Comparison of ENCODE assay signal across 7 mouse cellular contexts in genomic region chr7:127259186-127259905, GRCm38 (mm10). TPM values are rescaled to one million over a fixed set of nuclear protein-coding genes. Genes with fewer than 3 reads are reported as not detected.
DNase-seq lines count a peak whose midpoint lies in the region; ATAC-seq lines count a peak whose summit lies in the region.

No protein-coding gene starts in this region.

- H3K27ac ChIP-seq in forebrain, embryonic 11.5 days (ENCODE audit: low read depth, low read length): no peak overlapping the region
- no peak overlapping the region for H3K27ac ChIP-seq in limb, embryonic 15.5 days

- H3K4me1 ChIP-seq in megakaryocyte, embryonic 14.5 days: peaks cover 83% of the 10 kb centered on the region
- H3K4me1 ChIP-seq in forebrain, embryonic 11.5 days (replicated peaks; ENCODE audit: control insufficient read depth, insufficient read depth, low read length): peaks cover 7% of the 10 kb centered on the region
- peaks cover 25% of the 10 kb centered on the region for H3K4me1 ChIP-seq in limb, embryonic 15.5 days

- no peak for DNase-seq in forebrain, embryonic 11.5 days (ENCODE audit: low spot score)
- no peak for DNase-seq in adrenal gland, postnatal 25 days
- no peak for DNase-seq in urinary bladder, postnatal 10 days (ENCODE audit: low spot score)
- DNase-seq in layer of hippocampus, adult 18-20 months (ENCODE audit: low spot score in 2 of 2): no peak

- WGBS in forebrain, embryonic 11.5 days: 73% methylated on average over 8 of the region's 8 CpGs
- WGBS in limb, embryonic 15.5 days: 65% methylated on average over 8 of the region's 8 CpGs

- peak overlapping the region; percentile 70 for H3K4me2 ChIP-seq in forebrain, embryonic 11.5 days (ENCODE audit: low read depth, low read length, severe bottlenecking)
- peak overlapping the region; percentile 73 for H3K4me2 ChIP-seq in limb, embryonic 15.5 days

- H3K9ac ChIP-seq in forebrain, embryonic 11.5 days (ENCODE audit: low read length): peak overlapping the region; percentile 70; the same call in 1 of the 2 replicates
- H3K9ac ChIP-seq in limb, embryonic 15.5 days: no peak overlapping the region

- no peaks in the 10 kb centered on the region for H3K9me3 ChIP-seq in megakaryocyte, embryonic 14.5 days
- no peaks in the 10 kb centered on the region for H3K9me3 ChIP-seq in forebrain, embryonic 11.5 days (ENCODE audit: control insufficient read depth, low read length)
- H3K9me3 ChIP-seq in limb, embryonic 15.5 days: no peaks in the 10 kb centered on the region

- H3K36me3 ChIP-seq in megakaryocyte, embryonic 14.5 days (replicated peaks; ENCODE audit: low read length): peaks cover 20% of the 10 kb centered on the region
- no peaks in the 10 kb centered on the region; the same call in 1 of the 2 replicates for H3K36me3 ChIP-seq in forebrain, embryonic 11.5 days (ENCODE audit: control insufficient read depth, insufficient read depth, low read length)
- H3K36me3 ChIP-seq in limb, embryonic 15.5 days: peaks cover 14% of the 10 kb centered on the region

- H3K27me3 ChIP-seq in megakaryocyte, embryonic 14.5 days (replicated peaks): no peaks in the 10 kb centered on the region
- no peaks in the 10 kb centered on the region for H3K27me3 ChIP-seq in forebrain, embryonic 11.5 days (ENCODE audit: control insufficient read depth, insufficient read depth, low read length)
- no peaks in the 10 kb centered on the region for H3K27me3 ChIP-seq in limb, embryonic 15.5 days

- ATAC-seq in megakaryocyte, adult 5-6 weeks (ENCODE audit: poor library complexity, severe bottlenecking): no peak
- ATAC-seq in forebrain, embryonic 11.5 days (replicated peaks; ENCODE audit: low FRiP score): no peak
- ATAC-seq in limb, embryonic 15.5 days (ENCODE audit: insufficient number of reproducible peaks, low FRiP score, low TSS enrichment, low read depth): no peak

- peak overlapping the region; percentile 65 for H3K4me3 ChIP-seq in megakaryocyte, embryonic 14.5 days (replicated peaks)
- H3K4me3 ChIP-seq in forebrain, embryonic 11.5 days (ENCODE audit: low read depth, low read length): peak overlapping the region; percentile 68
- H3K4me3 ChIP-seq in limb, embryonic 15.5 days: peak overlapping the region; percentile 60

RNA-seq across cellular contexts. Expression of gene Dctpp1, which starts 1.2 kb away (rescaled TPM):
- 65.3 and 143 TPM in 2 replicates for polyA plus RNA-seq in megakaryocyte, embryonic 14.5 days (2012; ENCODE audit: insufficient read depth, low replicate concordance)
- total RNA-seq in megakaryocyte, adult 5-6 weeks (2015): 32.1 and 45.3 TPM in 2 replicates
- total RNA-seq in megakaryocyte, adult 5-6 weeks (2017): 23.3 and 31.0 TPM in 2 replicates
- polyA plus RNA-seq in forebrain, embryonic 11.5 days (2014; fragmentation: Nextera tagmentation; extraction: Ambion mirVana): 265 and 279 TPM in 2 replicates
- 127 and 138 TPM in 2 replicates for polyA plus RNA-seq in limb, embryonic 15.5 days (2015; fragmentation: Nextera tagmentation; extraction: Ambion mirVana)
- 39.8 and 50.7 TPM in 2 replicates for total RNA-seq in adrenal gland, postnatal 25 days (2021)
- total RNA-seq in layer of hippocampus, adult 18-20 months (2021): 10 to 100 TPM; 22.0 to 22.8 TPM

RNA-seq across cellular contexts. Expression of gene Sephs2, which starts 14.5 kb away (rescaled TPM):
- 32.9 and 41.0 TPM in 2 replicates for polyA plus RNA-seq in megakaryocyte, embryonic 14.5 days (2012; ENCODE audit: insufficient read depth, low replicate concordance)
- total RNA-seq in megakaryocyte, adult 5-6 weeks (2015): 55.5 and 61.6 TPM in 2 replicates
- 130 and 138 TPM in 2 replicates for total RNA-seq in megakaryocyte, adult 5-6 weeks (2017)
- 86.2 and 87.0 TPM in 2 replicates for polyA plus RNA-seq in forebrain, embryonic 11.5 days (2014; fragmentation: Nextera tagmentation; extraction: Ambion mirVana)
- 56.7 and 59.1 TPM in 2 replicates for polyA plus RNA-seq in limb, embryonic 15.5 days (2015; fragmentation: Nextera tagmentation; extraction: Ambion mirVana)
- 114 and 117 TPM in 2 replicates for total RNA-seq in adrenal gland, postnatal 25 days (2021)
- total RNA-seq in layer of hippocampus, adult 18-20 months (2021): 10 to 100 TPM; 35.0 to 38.6 TPM

RNA-seq across cellular contexts. Expression of gene Zfp771, which starts 15.3 kb away (rescaled TPM):
- 85.4 and 270 TPM in 2 replicates for polyA plus RNA-seq in megakaryocyte, embryonic 14.5 days (2012; ENCODE audit: insufficient read depth, low replicate concordance)
- 0.96 and 1.8 TPM in 2 replicates for total RNA-seq in megakaryocyte, adult 5-6 weeks (2015)
- total RNA-seq in megakaryocyte, adult 5-6 weeks (2017): 0.28 and 0.73 TPM in 2 replicates
- polyA plus RNA-seq in forebrain, embryonic 11.5 days (2014; fragmentation: Nextera tagmentation; extraction: Ambion mirVana): 53.8 and 62.5 TPM in 2 replicates
- polyA plus RNA-seq in limb, embryonic 15.5 days (2015; fragmentation: Nextera tagmentation; extraction: Ambion mirVana): 69.7 and 71.7 TPM in 2 replicates
- 26.9 and 36.0 TPM in 2 replicates for total RNA-seq in adrenal gland, postnatal 25 days (2021)
- 10 to 100 TPM; 62.6 to 66.0 TPM for total RNA-seq in layer of hippocampus, adult 18-20 months (2021)

RNA-seq across cellular contexts. Expression of gene Sept1, which starts 26.4 kb away (rescaled TPM):
- polyA plus RNA-seq in megakaryocyte, embryonic 14.5 days (2012; ENCODE audit: insufficient read depth, low replicate concordance): 369 and 529 TPM in 2 replicates
- total RNA-seq in megakaryocyte, adult 5-6 weeks (2015): 36.2 and 36.8 TPM in 2 replicates
- 31.2 and 42.7 TPM in 2 replicates for total RNA-seq in megakaryocyte, adult 5-6 weeks (2017)
- polyA plus RNA-seq in forebrain, embryonic 11.5 days (2014; fragmentation: Nextera tagmentation; extraction: Ambion mirVana): 32.8 and 36.6 TPM in 2 replicates
- polyA plus RNA-seq in limb, embryonic 15.5 days (2015; fragmentation: Nextera tagmentation; extraction: Ambion mirVana): 19.6 and 22.7 TPM in 2 replicates
- 8.3 and 12.9 TPM in 2 replicates for total RNA-seq in adrenal gland, postnatal 25 days (2021)
- 1 to 10 TPM; 5.9 to 7.9 TPM for total RNA-seq in layer of hippocampus, adult 18-20 months (2021)

RNA-seq across cellular contexts. Expression of gene Zfp553, which starts 26.5 kb away (rescaled TPM):
- polyA plus RNA-seq in megakaryocyte, embryonic 14.5 days (2012; ENCODE audit: insufficient read depth, low replicate concordance): 10.8 and 17.3 TPM in 2 replicates
- 2.9 and 3.1 TPM in 2 replicates for total RNA-seq in megakaryocyte, adult 5-6 weeks (2015)
- 5.9 and 9.7 TPM in 2 replicates for total RNA-seq in megakaryocyte, adult 5-6 weeks (2017)
- 41.8 and 43.3 TPM in 2 replicates for polyA plus RNA-seq in forebrain, embryonic 11.5 days (2014; fragmentation: Nextera tagmentation; extraction: Ambion mirVana)
- polyA plus RNA-seq in limb, embryonic 15.5 days (2015; fragmentation: Nextera tagmentation; extraction: Ambion mirVana): 37.3 and 38.4 TPM in 2 replicates
- 14.7 and 15.2 TPM in 2 replicates for total RNA-seq in adrenal gland, postnatal 25 days (2021)
- 10 to 100 TPM; 22.4 TPM for total RNA-seq in layer of hippocampus, adult 18-20 months (2021)
